Mouse (Mus musculus) brain, adult 2 months (tissue): ENCODE results near the gene Tbx4.

Experiments
- DNase-seq: peaks from one replicate; pipeline ENCODE4 v3.0.0; 2011; ENCODE audit warnings: low read depth, low spot score

Tbx4 gene

DNA sequence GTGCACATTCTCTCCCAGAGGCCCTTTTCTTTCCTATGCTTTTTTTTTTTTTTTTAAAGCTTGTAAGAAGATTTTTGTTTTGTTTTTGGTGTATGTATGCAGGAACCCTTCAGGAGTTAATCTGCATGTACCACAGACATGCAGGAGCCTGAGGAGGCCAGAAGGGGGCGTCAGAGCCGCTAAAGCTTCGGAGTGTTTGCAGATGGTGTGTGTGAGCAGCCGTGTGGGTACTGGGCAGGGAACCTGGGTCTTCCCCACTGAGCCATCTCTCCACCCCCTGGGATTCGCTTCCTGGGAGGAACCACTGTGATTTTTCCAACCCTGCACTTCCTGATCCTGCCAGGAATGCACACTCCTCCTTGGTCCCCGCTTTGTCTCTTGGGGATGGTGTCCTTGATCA, 35.5 kb upstream of the Tbx4 start:
- DNase-seq, result no peak

DNA sequence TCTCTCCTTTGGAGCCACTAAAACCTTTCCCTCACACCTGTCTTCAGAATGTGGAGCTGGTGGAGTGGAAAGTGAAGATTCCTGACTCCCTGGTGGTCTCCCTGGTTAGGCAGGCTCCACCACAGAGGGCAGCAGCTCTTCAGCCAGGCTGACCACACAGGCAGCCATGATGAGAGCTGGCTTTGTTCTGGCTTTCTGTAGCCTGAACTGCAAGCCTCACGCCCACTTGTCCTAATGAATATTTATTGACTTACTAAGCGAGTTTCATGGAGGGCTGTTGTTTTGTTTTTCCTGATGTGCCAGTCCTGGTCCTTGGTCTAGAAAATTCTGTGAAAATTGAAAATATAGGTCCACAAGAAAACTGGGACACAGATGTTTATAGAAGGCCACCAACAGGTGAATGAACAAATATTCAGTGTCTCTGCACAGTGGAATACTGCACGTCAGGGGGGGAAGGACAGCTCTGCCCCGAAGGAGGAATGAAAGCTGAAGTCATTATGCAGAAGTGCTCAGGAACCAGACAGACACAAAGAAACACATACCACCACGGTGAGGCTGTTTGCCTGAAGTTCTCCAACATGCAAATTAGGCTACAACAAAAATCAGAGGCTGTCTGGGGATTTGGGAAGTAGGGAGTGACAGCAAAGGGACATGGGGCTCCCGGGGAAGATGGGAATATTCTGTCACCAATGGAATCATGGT, 28.1 kb upstream of the Tbx4 start:
- DNase-seq, result peak; percentile 37

DNA sequence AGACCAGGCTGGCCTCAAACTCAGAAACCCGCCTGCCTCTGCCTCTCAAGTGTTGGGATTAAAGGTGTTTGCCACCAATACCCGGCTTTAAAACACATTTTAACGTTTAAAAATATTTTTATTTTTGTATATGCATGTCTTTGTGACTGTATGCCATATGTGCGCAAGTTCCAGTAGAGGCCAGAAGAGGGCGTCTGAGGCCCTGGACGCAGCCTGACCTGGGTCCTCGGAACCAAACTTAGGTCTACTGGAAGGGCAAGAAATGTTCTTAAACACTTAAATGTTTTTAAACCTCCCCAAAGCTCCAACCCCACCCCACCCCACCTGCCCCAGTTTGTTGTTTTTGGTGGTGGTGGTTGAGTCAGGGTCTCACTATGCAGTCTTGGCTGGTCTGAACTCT, 21.9 kb upstream of the Tbx4 start:
- DNase-seq, result no peak

DNA sequence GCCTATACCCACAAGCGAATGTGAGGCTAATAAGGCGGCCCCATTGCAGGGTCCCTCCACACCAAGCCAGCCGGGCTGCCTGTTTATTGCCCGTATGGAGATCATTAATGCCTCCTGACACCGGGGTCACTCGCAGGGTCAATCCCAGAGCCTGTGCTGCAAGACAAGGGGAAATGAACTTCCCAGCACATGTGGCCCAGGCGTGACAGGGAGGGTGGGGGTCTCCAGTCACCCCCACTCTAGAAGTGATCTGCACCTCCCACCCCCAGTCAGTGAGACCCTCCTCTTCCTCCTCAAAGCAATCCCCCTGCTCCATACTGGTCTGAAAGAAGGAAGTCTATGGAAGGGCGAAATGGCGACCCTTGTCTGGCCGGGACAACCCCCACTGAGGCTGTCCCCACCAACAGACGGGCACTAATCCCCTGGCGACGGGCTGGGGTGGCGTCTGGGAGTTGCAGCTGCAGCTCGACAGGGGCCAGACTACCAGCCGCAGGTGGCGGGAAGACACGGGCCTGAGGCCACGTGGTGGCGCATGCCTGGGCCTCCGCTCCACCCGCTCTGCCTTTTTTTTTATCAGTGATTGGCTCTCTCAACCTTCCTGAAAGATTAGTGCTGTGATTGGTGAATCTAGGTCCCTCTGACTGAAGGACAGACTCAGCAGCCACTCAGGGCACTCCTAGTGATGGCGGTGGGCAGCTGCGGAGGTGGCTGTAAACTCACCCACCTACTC, 10.0 kb upstream of the Tbx4 start:
- DNase-seq, result no peak

GRCm38 (mm10) chr11:85884498-85884897, 1.7 kb upstream of the Tbx4 start:
- DNase-seq, result no peak

- no peak for DNase-seq
These were observed 185 bp downstream of the Tbx4 start for GRCm38 (mm10) chr11:85886429-85886785.

DNA sequence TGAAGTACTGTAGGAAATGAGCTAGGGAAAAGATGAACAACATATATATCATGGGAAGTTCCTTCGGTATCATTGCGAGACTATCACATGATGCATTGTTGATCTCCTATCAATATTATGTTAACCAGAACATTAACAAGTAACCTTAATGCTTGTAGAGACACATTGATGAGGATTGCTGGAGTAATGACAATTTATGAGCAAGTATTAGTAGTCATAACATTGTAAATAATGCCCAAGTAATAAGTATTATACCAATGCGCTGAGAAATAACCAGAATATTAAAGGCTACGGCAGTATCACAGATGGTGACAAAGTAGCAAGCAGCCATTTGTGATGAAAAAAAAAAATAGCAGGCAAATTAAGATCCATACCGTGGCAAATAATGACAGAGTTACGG, 1.1 kb downstream of the Tbx4 start:
- no peak for DNase-seq

DNA sequence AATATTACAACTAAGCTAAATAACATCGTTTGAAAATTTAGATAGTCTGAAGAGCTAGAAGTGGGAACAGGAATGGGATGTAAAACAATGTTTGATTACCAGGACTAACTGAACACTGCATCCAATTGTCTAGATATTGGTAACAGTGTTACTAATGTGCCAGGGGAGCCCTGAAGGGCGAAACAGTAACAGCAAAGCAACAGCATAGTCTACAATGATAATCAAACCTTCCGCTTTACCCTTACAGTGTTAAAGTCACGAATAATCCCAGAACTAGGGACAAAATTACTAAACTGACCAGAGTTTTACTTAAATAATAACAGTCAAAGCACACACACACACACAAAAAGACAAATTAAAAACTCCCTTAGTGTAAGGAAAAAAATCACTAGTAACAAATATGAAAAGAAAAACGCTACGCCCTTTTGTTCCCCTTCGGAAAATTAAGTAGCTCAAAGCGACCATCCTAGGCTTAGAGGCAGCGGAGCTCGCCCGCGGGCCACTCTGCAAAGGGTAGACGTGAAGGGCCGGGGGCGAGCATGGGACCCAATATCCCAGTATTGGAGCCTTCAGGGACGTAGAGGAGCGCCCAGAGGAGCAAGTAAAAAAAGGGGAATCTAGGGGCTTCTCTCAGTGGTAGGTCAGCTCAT, 1.7 kb downstream of the Tbx4 start:
- no peak for DNase-seq

DNA sequence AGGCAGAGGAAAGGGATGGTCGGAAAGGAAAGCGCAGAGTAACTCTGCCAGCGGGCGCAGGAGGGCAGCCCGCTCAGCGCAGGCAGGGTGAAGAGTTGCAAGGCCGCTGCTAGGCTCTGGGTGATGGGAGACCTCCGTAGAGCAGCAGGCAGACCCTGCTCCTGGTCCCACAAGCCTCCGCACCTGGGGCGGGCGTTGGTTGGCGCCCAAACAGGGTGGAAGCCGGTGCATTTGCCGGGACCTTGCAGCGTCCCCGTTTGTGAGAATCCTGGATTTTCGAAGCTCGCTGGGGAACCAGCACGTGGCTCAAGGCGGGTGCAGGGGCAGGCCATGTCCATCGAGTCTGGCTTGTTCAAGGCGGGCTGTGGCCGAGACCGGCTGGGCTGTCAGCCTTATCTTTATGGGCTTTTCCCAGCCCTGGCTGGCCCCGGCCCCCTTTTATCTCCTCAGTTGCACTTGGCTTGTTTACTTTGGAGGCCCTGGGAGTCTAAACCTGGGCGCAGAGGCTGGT, 2.3 kb downstream of the Tbx4 start:
- no peak for DNase-seq

DNA sequence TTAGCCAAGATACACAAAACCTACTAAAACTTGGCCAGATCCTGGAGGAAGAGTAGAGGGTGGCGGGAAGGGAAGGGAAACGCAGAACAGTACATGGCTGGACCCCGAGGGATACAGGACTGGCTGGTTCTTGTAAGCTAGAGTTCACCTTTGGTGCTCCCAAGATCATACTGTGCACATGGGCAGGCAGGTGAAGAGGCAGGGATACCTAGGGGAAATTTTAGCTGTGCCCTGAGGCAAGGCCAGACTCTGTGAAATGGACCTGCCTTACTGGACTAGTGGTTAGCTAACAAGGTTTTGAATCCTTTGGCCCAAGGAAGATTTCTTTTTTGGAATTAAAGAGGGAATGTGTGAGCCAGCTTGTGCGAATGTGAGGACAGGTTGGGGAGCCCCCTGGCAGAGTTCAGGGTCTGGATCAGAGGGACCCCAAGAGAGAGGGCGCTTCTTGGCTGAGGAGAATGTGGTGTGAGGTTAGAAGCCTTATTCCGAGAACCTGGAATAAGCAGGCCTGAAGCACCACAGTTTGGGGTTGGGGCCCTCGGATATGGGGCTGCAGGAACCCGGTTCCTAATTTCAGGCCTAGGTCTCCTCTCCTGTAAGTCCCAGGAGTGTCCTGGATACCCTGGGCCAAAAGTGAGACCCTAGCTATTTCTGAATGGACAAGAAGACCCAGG, 3.0 kb downstream of the Tbx4 start:
- no peak for DNase-seq

- DNase-seq, result no peak
These were observed 3.7 kb downstream of the Tbx4 start for GRCm38 (mm10) chr11:85889730-85890562.

- DNase-seq, result peak; percentile 2
These were observed 4.3 kb downstream of the Tbx4 start for GRCm38 (mm10) chr11:85890563-85890845.

GRCm38 (mm10) chr11:85891010-85891691, 4.9 kb downstream of the Tbx4 start:
- DNase-seq, result no peak

- DNase-seq, result no peak
These were observed 5.4 kb downstream of the Tbx4 start for GRCm38 (mm10) chr11:85891692-85892040.

DNA sequence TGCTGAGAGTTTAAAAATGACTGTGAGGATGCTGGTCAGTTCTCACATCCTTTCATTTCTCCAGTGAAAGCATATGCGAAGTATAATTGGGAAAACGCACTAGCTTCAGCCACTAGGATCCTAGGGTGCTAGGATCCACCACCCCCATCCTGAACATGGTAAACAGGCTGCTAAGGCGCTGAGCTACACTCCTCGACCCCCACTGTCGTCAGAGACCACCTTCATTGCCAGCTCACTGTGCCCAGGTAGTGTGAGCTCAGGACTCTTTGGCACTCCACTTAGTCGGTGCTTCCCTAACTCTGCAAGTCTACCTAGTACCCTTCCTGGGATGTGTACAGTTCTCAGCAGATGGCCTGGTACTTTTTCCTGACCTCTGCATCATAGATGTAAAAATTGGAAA, 6.5 kb downstream of the Tbx4 start:
- no peak for DNase-seq

GRCm38 (mm10) chr11:85893400-85894135, 7.3 kb downstream of the Tbx4 start:
- no peak for DNase-seq

GRCm38 (mm10) chr11:85894136-85894530, 7.9 kb downstream of the Tbx4 start:
- no peak for DNase-seq

- no peak for DNase-seq
These were observed 8.7 kb downstream of the Tbx4 start for GRCm38 (mm10) chr11:85894731-85895545.

GRCm38 (mm10) chr11:85896335-85896985, 10.2 kb downstream of the Tbx4 start:
- DNase-seq, result no peak
